Mouse (Mus musculus) gonadal fat pad, adult 2 months (tissue): ENCODE data around the gene Pld2. TPM values are rescaled to one million over a fixed set of nuclear protein-coding genes. Genes with fewer than 3 reads are reported as not detected.

Experiments
- DNase-seq: peaks from one replicate; pipeline ENCODE4 v3.0.0-alpha.2; 2012; ENCODE audit warnings: low read depth
- polyA plus RNA-seq: library from polyadenylated mRNA; depleted of rRNA; stranded (reverse); fragments of >200 nt; gene quantifications from 2 replicates; pipeline ENCODE4 v1.2.3, GENCODE M21; 2012

The Pld2 gene
- polyA plus RNA-seq, 1 experiment = 28.1 TPM

DNA sequence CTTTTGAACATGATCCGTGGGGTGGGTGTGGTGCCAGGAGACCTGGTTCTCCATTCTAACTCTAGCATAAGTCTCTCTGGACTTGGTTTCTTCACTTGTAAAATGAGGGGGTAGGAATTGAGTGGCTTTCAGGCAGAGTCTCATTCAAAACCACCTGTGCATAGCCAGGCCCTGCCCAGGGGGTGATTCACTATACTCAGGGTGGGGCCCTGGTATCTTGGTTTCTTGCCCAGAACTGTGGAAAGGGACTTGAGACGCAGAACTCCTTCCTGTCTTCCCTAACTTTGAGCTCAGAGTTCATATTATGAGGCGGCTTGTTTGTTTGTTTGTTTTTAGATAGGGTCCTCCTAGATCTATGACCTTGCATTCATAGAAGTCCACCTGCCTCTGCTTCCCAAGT, 37.3 kb downstream of the Pld2 start:
- no peak for DNase-seq

DNA sequence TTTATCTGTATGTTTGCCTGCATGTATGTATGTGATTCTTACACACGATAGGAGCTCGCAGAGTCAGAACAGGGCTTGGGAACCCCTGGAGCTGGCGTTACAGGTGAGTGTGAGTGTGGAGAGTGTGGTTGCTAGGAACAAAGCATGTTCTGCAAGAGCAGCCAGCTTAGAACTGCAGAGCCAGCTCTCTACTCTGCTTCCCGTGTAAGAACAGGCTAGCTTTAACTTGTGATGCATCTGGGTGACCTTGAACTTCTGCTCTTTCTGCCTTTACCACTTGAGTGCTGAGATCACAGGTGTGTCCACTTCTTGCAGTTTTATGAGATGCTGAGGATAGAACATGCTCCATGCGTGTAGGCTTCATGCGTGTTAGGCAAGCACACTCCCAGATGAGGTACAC, 39.1 kb downstream of the Pld2 start:
- DNase-seq = no peak

DNA sequence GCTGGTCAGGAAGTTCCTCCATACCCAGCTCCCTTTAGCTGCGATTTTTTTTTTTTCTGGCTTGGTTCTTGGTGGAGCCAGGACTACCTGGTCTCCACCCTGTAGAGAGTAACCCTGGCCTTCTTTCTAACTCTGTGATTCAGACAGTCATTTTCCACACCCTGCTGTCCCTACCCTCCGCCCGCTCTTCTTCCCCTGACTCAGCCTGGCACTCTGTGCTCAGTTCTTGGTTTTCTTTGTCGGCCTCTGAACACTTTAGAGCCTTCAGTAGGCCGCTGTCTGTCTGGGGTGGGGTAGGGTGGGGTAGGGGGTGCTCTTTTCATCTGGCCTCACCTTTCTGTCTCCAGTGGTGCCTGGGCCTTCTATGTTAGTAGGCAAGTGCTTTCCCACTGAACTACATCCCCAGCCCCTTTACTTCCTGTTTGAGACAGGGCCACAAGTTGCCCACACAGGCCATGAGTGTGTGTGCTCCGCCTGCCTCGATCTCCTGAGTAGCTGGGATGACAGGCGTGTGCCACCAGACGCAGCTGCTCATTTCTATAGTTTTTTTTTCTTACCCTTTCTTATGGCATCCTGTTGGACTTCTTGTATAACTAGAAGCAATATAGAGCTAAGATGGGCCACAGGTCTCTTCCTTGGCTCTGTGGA, 40.0 kb downstream of the Pld2 start:
- DNase-seq = no peak

DNA sequence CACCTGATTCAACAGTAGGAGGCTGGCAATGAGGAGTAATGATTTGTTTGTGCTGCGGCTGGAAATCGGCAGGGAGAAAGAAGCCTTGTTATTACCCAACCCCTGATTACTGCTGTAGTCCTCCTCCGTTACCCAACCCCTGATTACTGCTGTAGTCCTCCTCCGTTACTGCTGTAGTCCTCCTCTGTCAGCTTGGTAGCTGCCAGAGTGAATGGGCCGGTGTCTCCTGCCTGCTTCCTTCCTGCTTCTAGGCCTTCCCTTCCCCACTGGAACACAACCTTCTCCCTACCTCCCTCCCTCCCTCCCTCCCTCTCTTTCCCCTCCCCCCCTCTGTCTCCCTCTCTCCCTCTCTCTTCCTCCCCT, 40.5 kb downstream of the Pld2 start:
- no peak for DNase-seq

DNA sequence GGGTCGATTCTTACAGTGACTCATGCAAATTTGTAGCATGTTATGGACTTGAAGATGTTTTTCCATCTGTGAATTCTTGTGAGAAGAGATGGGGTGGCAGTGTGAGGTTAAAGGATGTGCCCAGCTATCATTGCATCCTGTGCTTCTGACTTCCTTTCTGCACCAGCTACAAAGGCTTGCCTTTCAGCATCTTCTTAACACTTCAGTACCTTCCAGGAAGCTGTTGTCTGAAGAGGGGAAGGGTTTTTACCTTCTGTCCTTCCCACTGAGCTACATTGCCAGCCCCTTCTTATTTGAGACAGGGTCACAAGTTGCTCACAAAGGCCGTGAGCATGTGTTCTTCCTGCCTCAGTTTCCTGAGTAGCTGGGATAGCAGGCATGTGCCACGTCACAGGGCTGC, 41.1 kb downstream of the Pld2 start:
- no peak for DNase-seq

DNA sequence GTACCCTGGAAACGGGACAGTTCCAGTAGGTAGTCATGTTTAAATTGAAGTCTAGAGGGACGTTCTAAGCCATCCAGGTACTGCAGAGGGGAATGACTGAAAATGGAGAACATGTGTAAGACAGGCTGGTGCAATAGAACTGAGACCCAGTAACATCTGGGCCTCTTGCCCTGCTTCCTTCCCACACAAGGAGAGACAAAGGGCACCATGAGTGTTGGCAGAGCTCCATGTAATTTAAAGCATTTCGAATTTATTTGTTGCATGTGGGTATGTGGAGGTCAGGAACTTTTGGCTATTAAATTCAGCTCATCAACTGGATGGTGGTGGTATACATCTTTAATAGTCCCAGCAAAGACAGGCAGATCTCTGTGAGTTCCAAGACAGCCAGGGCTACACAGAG, 42.3 kb downstream of the Pld2 start:
- no peak for DNase-seq

DNA sequence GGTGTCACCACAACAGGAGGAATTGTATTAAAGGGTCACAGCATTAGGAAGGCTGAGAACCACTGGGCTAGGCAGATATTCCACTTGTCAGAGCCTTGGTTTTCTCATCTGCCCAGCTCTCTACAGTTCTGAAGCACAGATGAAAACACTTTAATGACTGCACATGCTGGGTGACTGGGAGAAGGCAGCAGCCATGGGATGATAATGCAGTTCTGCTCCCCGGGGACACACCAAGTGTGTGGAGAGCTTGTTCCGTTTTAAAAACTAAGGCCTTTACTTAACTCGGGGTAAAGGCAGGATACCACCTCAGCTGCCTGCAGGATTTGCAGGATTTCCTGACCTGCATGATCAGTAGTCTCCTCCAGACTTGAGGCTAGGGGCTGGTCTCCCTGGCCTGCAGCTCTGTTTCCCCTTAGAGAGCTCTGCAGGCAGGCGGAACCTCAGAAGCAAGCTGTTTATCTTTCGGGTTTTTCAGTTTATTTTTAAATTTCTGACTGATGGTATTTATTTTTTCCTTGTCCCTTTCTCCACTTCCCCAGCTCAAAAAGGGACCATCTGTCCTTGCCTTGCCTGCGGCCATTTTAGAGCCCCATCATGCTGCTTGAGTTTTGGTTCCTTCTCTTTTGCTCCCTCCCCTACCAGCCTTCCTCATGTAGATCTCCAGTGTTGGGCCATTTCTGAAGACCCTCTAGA, 43.3 kb downstream of the Pld2 start:
- no peak for DNase-seq

DNA sequence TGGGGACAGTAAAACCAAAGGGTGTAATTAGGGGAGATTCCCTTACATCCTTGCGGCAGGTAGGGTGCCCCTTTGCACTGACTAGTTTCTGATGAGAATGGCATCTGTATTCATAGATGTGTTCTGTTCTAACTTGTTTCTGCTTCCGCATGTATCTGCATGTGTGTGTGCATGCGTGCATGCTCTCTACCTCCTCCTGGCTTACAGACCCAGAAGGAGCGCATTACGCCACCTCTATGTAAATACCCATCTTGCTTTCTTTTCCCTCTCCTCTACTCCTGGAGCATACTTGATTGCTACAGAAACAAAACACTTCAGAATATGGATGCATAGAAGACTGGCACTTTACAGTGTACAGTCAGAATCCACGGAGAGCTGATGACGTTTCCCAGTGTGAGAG, 43.9 kb downstream of the Pld2 start:
- DNase-seq = no peak

DNA sequence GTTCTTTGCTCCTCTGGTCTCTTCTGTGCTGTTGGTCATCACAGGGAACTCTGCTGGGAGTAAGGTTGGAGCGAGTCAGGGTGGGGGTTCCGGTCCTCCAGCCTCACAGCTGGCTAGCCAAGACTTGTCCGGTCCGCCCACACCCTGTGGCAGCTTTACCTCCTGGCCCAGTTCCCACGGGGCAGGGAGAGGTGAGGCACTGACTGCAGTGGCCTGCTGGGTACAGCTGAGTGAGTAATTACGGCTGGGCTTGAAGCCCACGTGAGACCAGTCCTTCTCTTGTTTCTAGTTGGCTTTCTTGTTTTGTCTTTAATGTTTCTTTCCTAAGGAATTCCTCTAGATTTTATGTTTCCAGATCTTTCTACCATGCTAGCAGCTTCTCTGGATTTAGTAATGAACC, 45.6 kb downstream of the Pld2 start:
- DNase-seq = peak; percentile 79

DNA sequence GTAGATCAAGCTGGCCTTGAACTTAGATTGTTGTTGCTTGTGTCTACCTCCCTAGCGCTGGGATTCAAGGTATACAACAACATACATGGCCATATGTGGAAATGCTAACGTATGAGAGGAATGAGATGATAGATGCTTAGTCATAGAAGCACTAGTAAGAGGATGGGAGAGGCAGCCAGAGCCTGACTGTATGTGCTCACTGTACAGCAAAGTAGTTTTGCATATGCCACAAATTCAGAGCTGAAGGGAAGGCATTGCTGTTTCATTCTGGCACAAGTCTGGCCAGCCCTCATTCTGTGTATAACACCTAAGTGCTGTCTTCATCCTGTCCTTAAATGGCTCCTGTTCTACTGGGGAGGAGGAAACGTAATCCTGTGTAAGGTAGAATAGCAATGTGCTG, 46.4 kb downstream of the Pld2 start:
- DNase-seq = no peak

DNA sequence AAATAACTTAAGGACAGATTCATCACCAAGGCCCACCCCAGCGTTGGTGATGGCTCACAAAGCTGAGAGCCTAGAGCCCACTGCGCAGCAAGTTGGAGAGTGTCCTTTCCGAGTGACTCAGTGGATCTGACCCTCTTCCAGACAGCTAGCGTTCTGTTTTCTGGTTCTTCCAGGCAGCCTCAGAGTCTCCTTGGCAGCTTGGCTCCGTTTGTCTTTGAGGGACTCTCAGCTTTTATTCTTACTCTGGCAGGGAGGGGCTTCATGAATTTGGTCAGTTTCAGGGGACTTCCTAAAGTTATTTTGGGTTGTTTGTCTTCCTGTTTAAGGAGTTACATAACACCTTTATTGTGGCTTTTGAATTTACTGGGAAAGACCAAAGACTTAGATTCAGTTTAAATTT, 47.1 kb downstream of the Pld2 start:
- DNase-seq = no peak

DNA sequence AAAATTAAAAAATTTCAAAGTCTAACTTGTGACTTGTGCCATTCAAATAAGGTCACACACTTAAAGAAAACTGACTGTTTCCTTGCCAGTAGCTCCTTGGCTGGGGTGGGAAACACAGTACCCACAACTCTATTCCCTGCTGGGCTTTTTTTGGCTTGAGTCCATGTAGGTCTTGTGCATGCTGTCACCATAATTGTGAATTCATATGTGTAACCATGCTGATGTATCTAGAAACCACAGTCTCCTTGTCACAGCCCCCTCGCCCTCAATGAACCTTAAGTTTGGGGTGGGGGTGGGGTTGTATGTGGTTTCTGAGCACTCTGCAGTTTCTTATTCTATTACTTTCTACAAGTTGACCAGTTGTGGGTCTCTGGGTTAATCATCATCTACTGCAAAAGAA, 51.9 kb downstream of the Pld2 start:
- DNase-seq = no peak

DNA sequence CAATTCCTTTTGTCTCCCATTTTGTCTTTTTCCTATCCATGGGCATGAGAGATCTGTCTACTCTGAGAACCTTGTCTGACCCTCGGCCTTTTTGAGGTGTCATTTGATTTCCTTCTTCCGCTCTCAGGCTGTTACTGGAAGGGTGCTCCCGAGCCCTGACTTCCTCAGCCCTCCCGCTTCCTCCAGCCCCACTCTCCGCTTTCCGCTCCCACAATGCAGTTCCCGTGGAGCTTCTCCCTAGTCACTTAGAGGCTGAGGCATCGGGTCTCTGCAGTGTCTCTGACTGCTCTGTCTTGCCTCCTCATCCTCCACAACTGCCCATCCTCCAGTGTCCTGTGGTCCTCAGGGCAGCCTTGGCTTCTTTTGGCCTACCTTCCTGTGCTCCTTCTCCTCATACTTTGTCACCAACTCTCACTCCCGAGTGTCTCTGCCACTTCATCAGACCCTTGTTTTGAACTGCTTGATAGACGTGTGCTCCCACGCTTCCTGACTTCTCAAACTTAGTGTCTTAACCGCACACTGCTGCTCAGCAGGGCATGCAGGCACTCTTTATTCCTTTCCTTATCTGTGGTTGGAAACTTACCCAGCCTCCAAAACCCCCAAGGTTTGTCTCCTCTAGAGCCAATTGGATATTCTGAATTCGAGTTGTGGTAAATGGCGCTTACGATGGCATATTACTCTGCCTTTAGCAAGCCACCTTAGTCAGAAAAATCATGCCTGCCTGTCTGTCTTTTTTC, 54.6 kb downstream of the Pld2 start:
- no peak for DNase-seq

DNA sequence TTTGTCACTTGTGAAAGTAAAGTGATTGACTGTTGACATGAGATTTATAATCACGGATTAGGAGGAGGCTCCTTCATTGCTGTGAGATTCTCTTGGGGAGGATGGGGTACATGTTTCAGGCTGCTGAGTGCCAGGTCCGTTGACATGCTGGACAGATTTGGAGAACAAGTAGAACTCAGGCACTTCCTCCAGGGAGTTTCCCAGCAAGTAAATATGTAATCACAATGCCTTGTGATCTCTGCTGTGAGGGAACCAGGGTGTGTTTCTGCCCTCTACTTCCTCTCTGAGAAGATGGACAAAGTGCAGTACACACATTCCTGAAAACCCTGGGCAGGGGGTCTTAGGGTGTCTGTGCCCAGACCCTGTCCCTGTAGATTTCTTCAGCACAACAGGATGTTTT, 55.8 kb downstream of the Pld2 start:
- no peak for DNase-seq

DNA sequence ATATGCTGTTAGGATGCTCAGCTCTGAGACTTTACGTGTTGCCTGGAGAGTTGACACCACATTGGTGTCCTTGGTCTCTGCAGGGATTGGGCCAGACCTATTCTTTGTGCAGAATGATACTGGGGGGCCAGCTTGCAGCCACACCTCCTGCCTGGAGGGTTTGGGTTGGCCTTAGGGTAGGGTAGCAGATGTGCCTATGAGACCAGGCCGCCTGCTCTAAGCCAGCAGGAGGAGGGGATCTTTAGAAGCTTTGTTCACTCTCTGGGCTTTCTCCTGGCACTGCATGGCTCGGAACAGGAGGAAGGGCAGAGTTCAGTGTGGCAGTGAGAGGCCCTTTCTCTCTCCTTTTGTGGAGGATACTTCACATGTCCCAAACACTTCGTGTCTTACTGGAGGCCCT, 56.2 kb downstream of the Pld2 start:
- DNase-seq = no peak

DNA sequence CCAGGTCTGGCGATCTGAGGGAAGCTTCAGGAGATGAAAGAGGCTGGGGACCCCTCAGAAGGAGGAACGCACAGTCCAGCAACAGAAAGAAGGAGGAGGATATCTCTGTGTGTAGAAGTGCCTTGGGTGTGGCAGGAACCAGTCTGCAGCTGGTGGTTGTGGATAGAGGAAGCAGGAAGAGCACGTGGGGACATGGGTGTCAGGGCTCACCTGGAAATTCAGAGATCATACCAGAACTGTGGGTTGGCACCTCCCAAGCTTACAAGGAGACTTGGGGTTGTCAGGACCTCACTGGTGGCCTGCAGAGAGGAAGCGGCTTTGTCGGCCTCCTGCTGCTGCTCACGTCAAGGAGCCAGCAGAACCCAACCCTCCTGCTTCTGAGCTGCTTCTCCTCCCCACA, 57.4 kb downstream of the Pld2 start:
- no peak for DNase-seq

DNA sequence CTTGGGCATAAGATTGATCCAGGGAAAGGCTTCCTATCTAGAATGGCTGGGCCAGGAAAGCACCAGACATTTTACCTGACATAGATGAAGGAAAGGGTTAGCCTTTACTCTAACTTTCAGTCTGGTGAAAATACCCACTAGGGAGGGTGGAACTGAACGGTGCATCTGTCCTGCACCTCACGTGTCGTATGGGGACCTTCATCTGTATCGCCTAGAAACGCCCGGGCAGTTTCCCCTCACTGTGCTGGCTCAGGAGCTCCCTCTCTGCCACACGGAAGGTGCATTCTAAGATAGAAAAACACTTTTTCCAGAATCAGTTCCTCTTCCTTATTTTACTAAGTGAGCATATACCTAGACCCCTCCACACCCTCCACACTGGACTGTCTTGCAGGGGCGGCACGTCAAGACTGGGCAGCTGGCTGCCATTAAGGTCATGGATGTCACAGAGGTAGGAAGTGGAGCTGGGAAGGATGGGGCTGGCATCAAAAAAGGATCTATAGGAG, 58.6 kb downstream of the Pld2 start:
- no peak for DNase-seq

DNA sequence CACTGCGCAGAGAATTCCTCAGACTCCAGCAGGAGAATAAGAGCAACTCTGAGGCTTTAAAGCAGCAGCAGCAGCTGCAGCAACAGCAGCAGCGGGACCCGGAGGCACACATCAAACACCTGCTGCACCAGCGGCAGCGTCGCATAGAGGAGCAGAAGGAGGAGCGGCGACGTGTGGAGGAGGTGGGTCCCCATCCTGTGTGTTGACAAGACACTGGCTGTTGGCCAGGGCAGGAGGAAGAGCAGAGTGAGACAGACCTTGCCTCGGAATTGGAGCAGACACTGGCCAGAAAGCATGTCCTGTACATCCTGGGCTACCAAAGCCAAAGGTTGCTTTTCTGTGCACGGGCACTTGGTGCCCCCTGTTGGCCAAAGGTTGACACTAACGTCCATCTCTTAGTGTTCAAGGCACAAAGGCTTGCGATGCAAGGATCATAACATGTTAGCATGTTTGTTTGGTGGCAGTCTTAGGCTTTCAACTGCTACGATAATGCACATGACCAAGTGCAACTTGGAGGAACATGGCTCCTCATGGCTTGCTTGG, 65.2 kb downstream of the Pld2 start:
- no peak for DNase-seq

DNA sequence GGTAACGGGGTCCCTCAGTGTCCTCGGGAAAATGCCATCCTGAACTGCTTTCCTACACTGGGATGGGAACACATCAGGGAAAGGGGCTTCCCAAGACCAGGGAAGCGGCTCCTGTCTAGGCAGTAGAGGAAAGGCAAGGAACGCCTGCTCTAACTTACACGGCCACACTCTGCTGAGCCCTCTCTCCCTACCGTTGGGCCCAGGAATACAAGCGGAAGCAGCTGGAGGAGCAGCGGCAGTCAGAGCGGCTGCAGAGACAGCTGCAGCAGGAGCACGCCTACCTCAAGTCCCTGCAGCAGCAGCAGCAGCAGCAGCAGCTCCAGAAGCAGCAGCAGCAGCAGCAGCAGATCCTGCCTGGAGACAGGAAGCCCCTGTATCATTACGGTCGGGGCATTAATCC, 66.9 kb downstream of the Pld2 start:
- no peak for DNase-seq

DNA sequence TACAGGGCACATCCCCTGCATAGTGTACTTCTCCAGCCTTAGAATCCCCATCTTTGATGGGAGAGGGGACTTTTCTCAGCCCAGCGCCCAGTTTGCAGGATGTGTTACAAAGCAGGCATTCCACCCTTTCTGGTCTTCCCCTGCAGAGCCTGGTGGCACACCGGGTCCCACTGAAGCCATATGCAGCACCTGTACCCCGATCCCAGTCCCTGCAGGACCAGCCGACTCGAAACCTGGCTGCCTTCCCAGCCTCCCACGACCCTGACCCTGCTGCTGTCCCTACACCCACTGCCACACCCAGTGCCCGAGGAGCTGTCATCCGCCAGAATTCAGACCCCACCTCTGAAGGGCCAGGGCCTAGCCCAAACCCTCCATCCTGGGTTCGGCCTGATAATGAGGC, 67.7 kb downstream of the Pld2 start:
- DNase-seq = no peak
